Mouse (Mus musculus) cerebellum, postnatal 36 days (tissue): Measurements from ENCODE around the gene Efcab9.

Source experiments
- DNase-seq, 2 experiments: peaks; one replicate each; pipeline ENCODE4 v3.0.0; 2021 to 2022; ENCODE audit warnings: mixed read lengths in 2 of 2

Gene Efcab9

DNA sequence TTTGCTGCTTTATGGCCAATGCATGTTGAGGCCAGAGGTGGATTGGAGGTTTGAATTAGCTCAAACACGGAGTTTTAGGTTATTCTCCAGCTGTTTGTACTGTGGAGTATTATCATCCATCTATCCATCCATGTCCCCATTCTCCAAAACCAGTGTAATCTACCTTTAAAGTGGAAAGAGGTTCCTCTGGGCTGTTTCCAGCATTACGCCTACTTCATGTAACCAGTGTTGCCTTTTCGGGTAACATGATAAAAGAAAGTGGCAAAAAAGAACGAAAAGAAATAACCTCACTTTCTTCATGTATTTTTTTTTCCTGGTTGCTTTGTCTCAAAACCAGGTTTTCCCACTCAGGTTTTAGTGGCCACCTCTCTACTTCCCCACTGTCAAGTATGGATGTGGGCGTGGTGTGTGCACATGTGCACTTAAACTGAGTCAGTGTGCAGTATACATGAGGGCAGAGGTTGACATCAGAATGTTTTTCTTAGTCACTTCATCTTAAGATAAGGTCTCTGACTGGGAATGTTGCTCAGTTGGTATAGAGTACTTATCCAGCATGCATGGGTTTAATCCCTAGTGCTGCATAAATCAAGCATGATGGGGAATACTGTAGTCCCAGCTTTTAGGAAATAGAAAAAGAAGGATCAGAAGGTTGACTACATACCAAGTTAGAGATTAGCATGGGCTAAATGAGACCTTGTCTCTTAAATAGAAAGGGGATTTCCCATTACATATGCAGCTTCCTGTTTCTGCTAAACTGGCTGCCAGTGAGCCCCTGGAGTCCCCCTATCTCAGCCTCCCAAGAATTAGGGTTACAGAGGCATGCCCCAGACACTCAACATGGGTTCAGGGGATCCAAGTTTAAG is 42.8 kb downstream of the Efcab9 start:
- DNase-seq, result no peak

DNA sequence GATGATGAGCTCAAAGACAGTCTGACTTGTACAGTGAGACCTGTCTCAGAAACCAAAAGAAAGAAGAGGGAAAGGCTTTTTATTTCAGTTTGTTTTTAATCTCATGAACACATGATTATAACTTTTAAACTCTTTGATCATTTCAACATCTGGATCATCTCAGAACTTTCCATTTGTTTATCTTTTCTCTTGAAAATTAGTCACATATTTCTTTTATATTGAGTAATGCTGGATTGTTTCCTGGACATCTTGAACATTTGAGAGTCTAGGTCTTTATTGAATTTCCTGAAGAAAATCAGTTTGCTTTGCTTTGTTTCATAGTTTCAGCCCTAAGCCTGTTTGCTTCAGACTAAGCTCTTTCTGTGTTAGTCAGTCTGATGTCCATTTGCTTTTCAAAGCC is 43.5 kb downstream of the Efcab9 start:
- no peak for DNase-seq

DNA sequence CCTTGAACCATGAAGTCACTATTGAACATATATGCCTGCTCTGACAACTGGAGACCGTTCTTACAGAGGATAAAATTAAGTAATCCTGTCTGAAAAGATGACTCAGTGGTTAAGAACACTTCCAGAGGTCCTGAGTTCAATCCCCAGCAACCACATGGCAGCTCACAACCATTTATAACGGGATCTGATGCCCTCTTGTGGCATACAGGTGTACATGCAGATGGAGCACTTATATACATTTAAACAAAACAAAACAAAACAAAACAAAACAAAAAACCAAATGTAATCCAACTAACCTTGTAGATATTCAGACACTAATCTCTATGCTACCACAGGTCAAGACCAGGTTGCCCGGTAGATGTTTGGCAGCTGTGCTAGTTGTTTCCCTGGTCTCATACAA is 44.4 kb downstream of the Efcab9 start:
- no peak for DNase-seq

- DNase-seq, result no peak
Observed at GRCm38 (mm10) chr11:32486621-32487020, 45.3 kb downstream of the Efcab9 start.

- no peak for DNase-seq
Observed at GRCm38 (mm10) chr11:32485290-32485689, 46.6 kb downstream of the Efcab9 start.

DNA sequence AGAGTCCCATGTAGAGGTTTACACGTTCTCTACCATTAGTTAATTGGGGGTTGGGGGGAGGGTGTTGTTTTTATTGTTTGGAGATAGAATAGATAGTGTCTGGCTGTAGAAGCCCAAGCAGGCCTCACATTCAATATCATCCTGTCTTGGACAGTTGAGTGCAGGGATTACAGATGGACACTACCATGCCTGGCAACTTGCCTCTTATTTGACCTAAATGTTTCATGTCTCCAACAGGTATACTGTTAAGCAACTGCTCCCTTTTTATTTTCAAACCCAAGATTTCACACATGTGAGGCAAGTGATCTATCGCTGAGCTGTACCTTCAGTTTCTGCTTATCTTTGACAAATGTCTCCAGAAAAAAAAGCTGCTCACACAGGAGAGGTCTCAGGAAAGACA is 50.4 kb downstream of the Efcab9 start:
- DNase-seq, result peak; percentile 31 to 49

- DNase-seq, result no peak
Observed at GRCm38 (mm10) chr11:32475487-32476236, 56.2 kb downstream of the Efcab9 start.

DNA sequence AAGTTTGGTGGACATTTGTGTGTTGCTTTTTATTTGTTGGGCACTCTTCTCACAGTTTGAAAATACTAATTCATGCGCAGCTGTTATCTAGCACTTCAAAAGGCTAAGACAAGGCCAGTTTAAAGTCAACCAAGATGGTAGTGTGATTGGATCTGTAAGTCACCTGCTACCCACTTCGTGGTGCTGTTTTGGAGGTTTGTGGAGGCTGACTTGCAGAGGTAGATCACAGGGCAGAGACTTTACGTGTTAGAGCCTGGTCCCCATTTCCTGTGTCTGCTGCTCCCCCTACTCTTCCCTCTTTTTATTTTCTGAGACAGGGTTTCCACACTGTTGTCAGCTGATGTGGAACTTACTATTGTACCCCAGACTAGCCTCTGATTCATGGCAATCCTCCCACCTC is 57.2 kb downstream of the Efcab9 start:
- DNase-seq, result no peak
